Mouse (Mus musculus) kidney, embryonic 14.5 days (tissue): ENCODE measurements at regions not wholly inside any gene's neighbourhood (a gene's known extent, or its start where the extent isn't known, plus 50 kb on each side); places are given as distances from the start of the nearest gene placed in this dataset.
A peak's percentile ranks its signal among the peaks of the same experiment; 100 is the strongest.
"Not testable (repeated sequence)": the region's sequence is repeated elsewhere in the genome, so short reads cannot be mapped to it uniquely, and the experiment has no call there.

ENCODE experiments used
- ATAC-seq: fragments of 200-750 bp; cut with Nextera tagmentation; 2 replicates; pipeline ENCODE4 v1.8.0; 2017; ENCODE audit warnings: moderate number of reproducible peaks, mild to moderate bottlenecking, moderate TSS enrichment, moderate library complexity; ENCODE audit not compliant: low FRiP score, low TSS enrichment
- H3K27ac ChIP-seq: fragments of 300-500 bp; sonication (generic); 2 replicates; pipeline ENCODE4 v1.5.1; 2014; ENCODE audit warnings: low read depth, mild to moderate bottlenecking, low read length, moderate library complexity, mixed read lengths
- H3K27me3 ChIP-seq: fragments of 300-500 bp; sonication (generic); 2 replicates; pipeline ENCODE4 v1.6.1; 2014; ENCODE audit warnings: mild to moderate bottlenecking, low read length; ENCODE audit not compliant: control insufficient read depth, insufficient read depth
- H3K36me3 ChIP-seq: fragments of 300-500 bp; sonication (generic); 2 replicates; pipeline ENCODE4 v1.6.1; 2014; ENCODE audit warnings: low read length, mixed read lengths; ENCODE audit not compliant: control insufficient read depth, insufficient read depth
- H3K4me1 ChIP-seq: fragments of 300-500 bp; sonication (generic); 2 replicates; pipeline ENCODE4 v1.6.1; 2014; ENCODE audit warnings: low read length, mixed read lengths; ENCODE audit not compliant: control insufficient read depth, insufficient read depth
- H3K4me2 ChIP-seq: fragments of 300-500 bp; sonication (generic); replicated peaks from 2 replicates; pipeline ENCODE4 v1.6.1; 2014; ENCODE audit warnings: low read depth, mild to moderate bottlenecking, low read length
- H3K4me3 ChIP-seq: fragments of 300-500 bp; sonication (generic); 2 replicates; pipeline ENCODE4 v1.5.1; 2014; ENCODE audit warnings: mild to moderate bottlenecking, low read length
- H3K9ac ChIP-seq: fragments of 300-500 bp; sonication (generic); 2 replicates; pipeline ENCODE4 v1.6.1; 2014; ENCODE audit warnings: low read depth, mild to moderate bottlenecking, low read length, moderate library complexity
- H3K9me3 ChIP-seq: fragments of 300-500 bp; sonication (generic); 2 replicates; pipeline ENCODE4 v1.6.1; 2016; ENCODE audit warnings: low read length; ENCODE audit not compliant: control insufficient read depth
- WGBS: fragments of 180-500 bp; shearing (Covaris S2); extraction: QIAGEN DNeasy Blood & Tissue Kit; methylation state at CpG from one replicate; pipeline ENCODE4 v1.1.7; 2014; 5-methylcytosine and 5-hydroxymethylcytosine counted together

- H3K27ac ChIP-seq, result no peak overlapping the region
- 89% methylated on average over 11 of the region's 11 CpGs for WGBS
- H3K9ac ChIP-seq, result no peak overlapping the region
- no peak overlapping the region for H3K4me3 ChIP-seq
- ATAC-seq, result no peak
- H3K36me3 ChIP-seq, result no peaks in the 10 kb centered on the region
- H3K4me1 ChIP-seq, result 0 out of 2 replicates have a peak, but pooled peaks cover 7% of the 10 kb centered on the region
- H3K9me3 ChIP-seq, result no peaks in the 10 kb centered on the region
- no peak overlapping the region for H3K4me2 ChIP-seq
- H3K27me3 ChIP-seq, result no peaks in the 10 kb centered on the region
Measured at GRCm38 (mm10) chr2:17855566-17856264, 124.5 kb upstream of the Nebl start.

- Histone ChIP-seq H3K36me3 (no peaks in the 10 kb centered on the region), H3K4me3 (no peak overlapping the region), H3K9me3 (no peaks in the 10 kb centered on the region), H3K27me3 (no peaks in the 10 kb centered on the region), H3K4me1 (0 out of 2 replicates have a peak, but pooled peaks cover 7% of the 10 kb centered on the region), H3K27ac (no peak overlapping the region), H3K4me2 (no peak overlapping the region), H3K9ac (no peak overlapping the region)
- no peak for ATAC-seq
- WGBS, result 37% methylated on average over 3 of the region's 3 CpGs
Measured at GRCm38 (mm10) chr2:17854088-17854487, 122.8 kb upstream of the Nebl start.

GRCm38 (mm10) chr2:17853500-17854011, 122.3 kb upstream of the Nebl start:
- H3K4me2 ChIP-seq, result no peak overlapping the region
- no peaks in the 10 kb centered on the region for H3K36me3 ChIP-seq
- H3K27me3 ChIP-seq, result no peaks in the 10 kb centered on the region
- 0 out of 2 replicates have a peak, but pooled peaks cover 5% of the 10 kb centered on the region for H3K4me1 ChIP-seq
- H3K9me3 ChIP-seq, result no peaks in the 10 kb centered on the region
- no peak overlapping the region for H3K27ac ChIP-seq
- no peak for ATAC-seq
- H3K4me3 ChIP-seq, result no peak overlapping the region
- WGBS, result 38% methylated on average over 11 of the region's 11 CpGs
- no peak overlapping the region for H3K9ac ChIP-seq

GRCm38 (mm10) chr2:17852740-17853499, 121.7 kb upstream of the Nebl start:
- H3K4me3 ChIP-seq, result peak overlapping the region; percentile 14; the same call in 1 of the 2 replicates
- H3K36me3 ChIP-seq, result no peaks in the 10 kb centered on the region
- H3K4me2 ChIP-seq, result peak overlapping the region; percentile 6
- H3K9me3 ChIP-seq, result no peaks in the 10 kb centered on the region
- H3K27ac ChIP-seq, result no peak overlapping the region
- no peak for ATAC-seq
- no peaks in the 10 kb centered on the region for H3K27me3 ChIP-seq
- WGBS, result 12% methylated on average over 16 of the region's 16 CpGs
- no peak overlapping the region for H3K9ac ChIP-seq
- 0 out of 2 replicates have a peak, but pooled peaks cover 2% of the 10 kb centered on the region for H3K4me1 ChIP-seq

GRCm38 (mm10) chr2:17850741-17851140, 119.5 kb upstream of the Nebl start:
- H3K4me1 ChIP-seq, result 0 out of 2 replicates have a peak, but pooled peaks cover 2% of the 10 kb centered on the region
- no peaks in the 10 kb centered on the region for H3K27me3 ChIP-seq
- no peaks in the 10 kb centered on the region for H3K9me3 ChIP-seq
- no peaks in the 10 kb centered on the region for H3K36me3 ChIP-seq
- no peak overlapping the region for H3K4me3 ChIP-seq
- no peak overlapping the region for H3K9ac ChIP-seq
- 93% methylated on average over 4 of the region's 4 CpGs for WGBS
- no peak overlapping the region for H3K4me2 ChIP-seq
- ATAC-seq, result no peak
- no peak overlapping the region for H3K27ac ChIP-seq

- H3K4me2 ChIP-seq, result no peak overlapping the region
- H3K4me1 ChIP-seq, result peaks cover 7% of the 10 kb centered on the region; the same call in 1 of the 2 replicates
- no peaks in the 10 kb centered on the region for H3K9me3 ChIP-seq
- H3K36me3 ChIP-seq, result no peaks in the 10 kb centered on the region
- H3K9ac ChIP-seq, result no peak overlapping the region
- peak; percentile 47; the same call in 1 of the 2 replicates for ATAC-seq
- no peaks in the 10 kb centered on the region for H3K27me3 ChIP-seq
- no peak overlapping the region for H3K4me3 ChIP-seq
- no peak overlapping the region for H3K27ac ChIP-seq
- 38% methylated on average over 4 of the region's 4 CpGs for WGBS
Measured at GRCm38 (mm10) chr2:17849267-17849666, 118.0 kb upstream of the Nebl start.

DNA sequence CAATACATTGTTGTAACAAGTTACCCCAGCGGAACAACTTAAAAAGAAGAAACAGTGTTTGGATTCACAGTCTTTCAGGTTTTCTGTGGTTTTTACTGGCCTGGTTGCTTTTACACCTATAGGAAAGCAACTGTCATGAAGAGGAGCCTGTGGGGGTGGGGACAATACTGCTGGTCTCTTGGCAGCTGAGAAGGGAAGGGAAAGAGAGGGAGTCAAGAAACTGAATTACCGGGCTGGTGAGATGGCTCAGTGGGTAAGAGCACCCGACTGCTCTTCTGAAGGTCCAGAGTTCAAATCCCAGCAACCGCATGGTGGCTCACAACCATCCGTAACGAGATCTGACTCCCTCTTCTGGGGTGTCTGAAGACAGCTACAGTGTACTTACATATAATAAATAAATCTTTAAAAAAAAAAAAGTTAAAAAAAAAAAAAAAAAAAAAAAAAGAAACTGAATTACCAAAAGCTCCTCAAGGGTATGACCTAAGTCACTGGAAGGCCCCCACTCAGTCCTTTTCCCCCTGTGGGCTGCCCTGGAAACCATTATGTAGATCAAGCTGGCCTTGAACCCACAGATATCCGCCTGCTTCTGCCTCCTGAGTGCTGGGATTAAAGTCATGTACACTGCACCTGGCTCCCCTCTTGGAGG, 114.3 kb upstream of the Nebl start:
- ATAC-seq, H3K36me3 ChIP-seq: not testable (repeated sequence)
- WGBS, result 79% methylated on average over 4 of the region's 7 CpGs

GRCm38 (mm10) chr2:17844662-17845446, 113.6 kb upstream of the Nebl start:
- ATAC-seq, result peak; percentile 77
- peaks cover 5% of the 10 kb centered on the region; the same call in 1 of the 2 replicates for H3K4me1 ChIP-seq
- H3K4me2 ChIP-seq, result no peak overlapping the region
- H3K9me3 ChIP-seq, result no peaks in the 10 kb centered on the region
- H3K4me3 ChIP-seq, result no peak overlapping the region
- 59% methylated on average over 8 of the region's 8 CpGs for WGBS
- no peaks in the 10 kb centered on the region for H3K36me3 ChIP-seq
- no peak overlapping the region; the same call in 1 of the 2 replicates for H3K27ac ChIP-seq
- H3K9ac ChIP-seq, result no peak overlapping the region
- H3K27me3 ChIP-seq, result no peaks in the 10 kb centered on the region

More for the DNA sequence above, 114.3 kb upstream of the Nebl start:
- not testable (repeated sequence) for H3K9me3 ChIP-seq, H3K27me3 ChIP-seq, H3K9ac ChIP-seq, H3K27ac ChIP-seq, H3K4me1 ChIP-seq, H3K4me2 ChIP-seq, H3K4me3 ChIP-seq
